Mouse (Mus musculus): ENCODE measurements around the gene Cyp26a1.

Cyp26a1 gene

GRCm38 (mm10) chr19:37697651-37698272 lies at the start of gene Cyp26a1:
TSS of gene Cyp26a1 (plus strand) at chr19:37697798.
- no peak for DNase-seq

DNA sequence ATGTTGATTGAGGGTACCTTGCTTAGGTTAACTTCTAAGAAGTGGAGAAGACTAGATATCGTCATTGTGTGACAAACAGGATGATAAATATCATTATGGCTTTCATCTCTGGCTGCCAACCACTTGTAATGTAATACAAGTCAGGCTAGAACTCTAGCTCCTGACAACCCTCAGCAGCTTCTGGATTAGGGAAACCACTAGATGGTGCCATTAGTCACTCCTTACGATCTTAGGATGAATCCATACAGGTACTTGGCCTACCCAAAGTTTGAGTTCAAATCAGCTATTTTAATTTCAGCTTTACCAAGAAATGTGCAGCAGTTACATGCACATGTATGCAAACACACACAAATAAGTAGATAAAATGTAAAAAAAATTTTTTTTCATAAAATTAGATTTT lies 49.6 kb upstream of the Cyp26a1 start:
- no peak for DNase-seq

- DNase-seq: no peak
Measured at GRCm38 (mm10) chr19:37650526-37650925, 47.1 kb upstream of the Cyp26a1 start.

DNA sequence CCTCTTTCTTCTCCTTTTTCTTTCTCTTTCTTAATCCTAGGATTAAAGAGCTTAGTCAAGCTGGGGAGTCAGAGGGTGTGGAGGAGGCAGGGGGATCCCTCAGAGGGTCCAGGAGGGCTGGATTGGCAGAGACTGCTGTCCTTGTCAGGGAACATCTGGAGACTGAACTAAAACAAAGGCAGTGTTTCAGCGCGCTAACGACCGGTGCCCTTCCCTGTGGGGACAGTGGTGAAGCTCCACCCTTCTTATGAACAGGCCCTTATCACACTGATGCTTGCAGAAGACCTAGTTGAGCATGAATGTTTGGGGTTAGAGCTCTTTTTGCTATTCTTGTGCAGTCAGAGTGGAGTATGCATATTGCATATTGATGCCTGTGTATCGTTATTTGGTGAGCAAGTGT lies 43.6 kb upstream of the Cyp26a1 start:
- DNase-seq: no peak

DNA sequence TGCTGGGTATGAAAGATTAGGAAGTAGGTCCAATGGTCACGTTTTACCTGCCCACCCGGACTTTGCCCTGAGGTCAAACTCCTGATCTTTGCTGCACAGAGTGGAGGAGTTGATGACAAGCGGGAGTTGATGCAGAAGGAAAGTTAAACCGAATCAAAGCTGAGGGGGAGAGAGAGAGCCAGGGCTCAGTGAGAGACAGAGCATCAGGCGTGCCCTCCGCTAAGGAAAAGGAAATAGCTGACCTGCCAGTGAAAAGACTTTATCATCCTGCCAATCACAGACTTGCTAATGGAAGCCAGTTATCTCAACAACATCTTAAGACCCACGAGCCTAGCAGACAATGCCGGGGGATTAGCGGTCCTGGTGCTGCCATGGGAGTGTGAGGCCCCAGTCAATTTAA lies 41.2 kb upstream of the Cyp26a1 start:
- no peak for DNase-seq

- DNase-seq: no peak
Measured at GRCm38 (mm10) chr19:37665256-37665655, 32.3 kb upstream of the Cyp26a1 start.

GRCm38 (mm10) chr19:37667855-37668594 lies 29.6 kb upstream of the Cyp26a1 start:
- DNase-seq: no peak

GRCm38 (mm10) chr19:37668657-37669056 lies 28.9 kb upstream of the Cyp26a1 start:
- no peak for DNase-seq

DNA sequence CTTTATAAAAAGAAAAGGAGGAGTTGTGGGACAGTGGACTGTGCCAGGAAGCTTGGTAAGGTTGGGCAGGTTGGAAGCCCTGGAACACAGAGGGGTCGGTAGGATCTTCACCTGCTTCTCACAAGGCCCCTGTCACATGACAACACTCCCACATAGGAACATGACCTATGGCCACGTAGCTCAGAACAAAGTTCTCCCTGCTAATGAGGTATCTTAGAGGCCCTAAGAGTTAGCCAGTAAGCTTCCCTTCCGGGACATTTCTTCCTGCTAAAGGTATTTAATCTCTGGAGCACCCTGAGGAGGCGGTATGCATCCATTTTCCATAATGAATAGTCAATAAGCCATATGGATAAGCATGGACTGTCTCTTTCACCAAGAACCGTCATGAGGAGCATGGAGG lies 28.1 kb upstream of the Cyp26a1 start:
- DNase-seq: no peak

- no peak for DNase-seq
Measured at GRCm38 (mm10) chr19:37673393-37673792, 24.2 kb upstream of the Cyp26a1 start.

GRCm38 (mm10) chr19:37685281-37685680 lies 12.3 kb upstream of the Cyp26a1 start, which contains the start of gene Cyp26c1:
TSS of gene Cyp26c1 (plus strand) at chr19:37685581.
- DNase-seq: no peak

- no peak for DNase-seq
Measured at GRCm38 (mm10) chr19:37686347-37686746, 11.3 kb upstream of the Cyp26a1 start.

DNA sequence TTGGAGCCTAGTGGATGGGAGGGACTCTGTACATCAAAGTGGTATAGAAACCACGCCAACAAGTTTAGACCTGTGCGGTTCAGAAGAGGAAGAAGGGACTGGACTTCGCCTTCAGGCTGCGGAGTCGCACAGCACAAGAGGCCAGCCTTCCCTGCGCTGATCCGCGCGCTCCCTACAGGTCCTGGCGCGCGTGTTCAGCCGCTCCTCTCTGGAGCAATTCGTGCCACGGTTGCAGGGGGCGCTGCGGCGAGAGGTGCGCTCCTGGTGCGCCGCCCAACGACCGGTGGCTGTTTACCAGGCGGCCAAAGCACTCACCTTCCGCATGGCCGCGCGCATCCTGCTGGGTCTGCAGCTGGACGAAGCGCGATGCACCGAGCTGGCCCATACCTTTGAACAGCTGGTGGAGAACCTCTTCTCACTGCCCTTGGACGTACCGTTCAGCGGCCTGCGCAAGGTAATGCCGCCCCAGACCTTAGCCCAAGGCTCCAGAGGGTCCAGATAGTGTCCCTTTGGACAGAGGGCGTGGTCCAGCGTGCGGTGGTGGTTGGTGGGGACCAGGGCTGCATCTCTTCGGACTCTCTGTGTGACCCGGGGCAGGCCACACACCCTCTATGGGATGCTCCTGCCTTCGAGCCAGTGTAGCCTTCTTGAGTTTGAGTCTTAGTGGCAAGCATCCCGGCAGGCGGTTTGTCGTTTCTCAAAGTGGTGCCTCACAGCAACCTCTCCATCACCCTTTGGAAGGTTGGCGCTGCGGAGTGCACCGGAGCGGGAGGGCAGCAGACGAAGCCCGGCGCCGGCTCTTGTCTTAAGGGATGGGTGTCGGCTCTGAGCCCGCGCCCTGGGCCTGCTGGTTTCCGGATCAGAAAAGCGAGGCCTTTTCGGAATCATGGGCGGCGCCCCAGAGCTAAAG lies 10.4 kb upstream of the Cyp26a1 start:
- DNase-seq: no peak

- no peak for DNase-seq
Measured at GRCm38 (mm10) chr19:37689478-37689877, 8.1 kb upstream of the Cyp26a1 start.

DNA sequence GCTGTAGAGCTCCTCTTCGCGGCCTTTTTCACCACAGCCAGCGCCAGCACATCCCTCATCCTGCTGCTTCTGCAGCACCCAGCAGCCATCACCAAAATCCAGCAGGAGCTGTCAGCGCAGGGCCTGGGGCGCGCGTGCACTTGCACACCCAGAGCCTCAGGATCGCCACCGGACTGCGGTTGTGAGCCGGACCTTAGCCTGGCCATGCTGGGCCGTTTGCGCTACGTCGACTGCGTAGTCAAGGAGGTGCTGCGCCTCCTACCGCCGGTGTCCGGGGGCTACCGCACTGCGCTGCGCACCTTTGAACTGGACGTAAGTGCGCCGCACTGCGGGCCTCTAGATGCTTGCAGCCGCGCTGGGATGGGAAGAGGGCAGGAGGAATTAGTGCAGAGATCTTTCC lies 6.9 kb upstream of the Cyp26a1 start:
- DNase-seq: no peak

- peak; percentile 28 for DNase-seq
Measured at GRCm38 (mm10) chr19:37692879-37693278, 4.7 kb upstream of the Cyp26a1 start.

- DNase-seq: no peak
Measured at GRCm38 (mm10) chr19:37695146-37695545, 2.5 kb upstream of the Cyp26a1 start.

- no peak for DNase-seq
Measured at GRCm38 (mm10) chr19:37695762-37696602, 1.6 kb upstream of the Cyp26a1 start.

- DNase-seq: no peak
Measured at GRCm38 (mm10) chr19:37696603-37697334, 829 bp upstream of the Cyp26a1 start.

DNA sequence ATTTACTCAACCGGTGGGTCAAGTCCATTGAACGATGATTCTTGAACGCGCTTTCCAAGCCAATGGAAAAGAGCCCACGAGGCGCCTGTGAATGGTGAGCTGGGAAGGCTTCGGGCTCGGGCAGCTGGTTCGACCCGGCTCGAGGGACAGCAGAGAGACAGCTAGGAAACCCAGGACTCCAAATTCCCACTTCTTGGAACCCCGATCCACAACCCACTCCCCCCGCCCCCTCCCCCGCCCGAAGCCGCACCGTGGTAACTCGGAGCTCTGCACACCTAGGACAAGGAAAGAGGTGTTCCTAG lies 312 bp upstream of the Cyp26a1 start:
- DNase-seq: no peak

- DNase-seq: no peak
Measured at GRCm38 (mm10) chr19:37698273-37699160, 919 bp downstream of the Cyp26a1 start.
